Mouse (Mus musculus): ENCODE measurements around the gene Ushbp1. TPM values are rescaled to one million over a fixed set of nuclear protein-coding genes. Genes with fewer than 3 reads are reported as not detected.

Gene Ushbp1
- polyA plus RNA-seq (2014; fragmentation: Illumina TruSeq; extraction: RNeasy Lipid Tissue Mini Kit (QIAGEN cat#74804); ENCODE audit: low read depth, low replicate concordance), result 0.08 TPM

GRCm38 (mm10) chr8:71395629-71396028 lies at the start of gene Ushbp1:
Ushbp1 (minus strand) TSS chr8:71395802.

DNA sequence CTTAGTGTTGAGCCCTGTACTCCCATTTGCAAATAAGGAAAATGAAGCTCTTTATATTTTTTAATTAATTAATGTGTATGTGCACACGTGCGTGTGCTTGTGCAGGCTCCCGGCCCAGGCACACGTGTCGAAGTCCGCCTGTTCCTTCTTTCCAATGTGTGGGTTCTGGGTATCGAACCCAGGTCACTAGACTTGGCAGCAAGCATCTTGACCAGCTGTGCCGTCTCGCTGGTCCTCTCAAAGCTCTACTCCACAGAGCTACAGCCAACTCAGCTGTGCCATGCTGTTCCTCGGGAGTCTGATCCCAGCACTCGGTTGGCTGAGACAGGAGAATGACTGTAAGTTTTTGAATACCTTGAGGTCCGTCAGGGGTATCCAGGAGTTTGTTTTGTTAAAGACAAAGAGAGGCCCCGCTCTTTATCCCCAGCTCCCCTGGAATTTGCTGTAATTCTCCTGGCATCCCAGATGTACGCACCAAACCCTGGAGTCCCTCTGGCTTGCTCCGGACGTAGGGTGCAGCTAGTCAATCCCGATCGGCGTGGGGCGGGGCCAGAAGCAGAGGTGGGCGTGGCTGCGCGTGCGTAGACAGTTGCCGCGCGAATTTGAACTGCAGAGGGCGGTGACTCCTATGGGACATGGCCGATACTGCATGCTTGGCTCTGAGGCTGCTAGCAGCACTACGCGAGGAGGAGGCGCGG lies 9.9 kb upstream of the Ushbp1 start, which contains the start of gene Ankle1:
Gene Ankle1 (plus strand): TSS at position 610 of the 698 bp plus-strand sequence.

GRCm38 (mm10) chr8:71396639-71397305 lies 1.2 kb upstream of the Ushbp1 start, which contains the start of gene Babam1:
Babam1 (plus strand) TSS chr8:71396861.

DNA sequence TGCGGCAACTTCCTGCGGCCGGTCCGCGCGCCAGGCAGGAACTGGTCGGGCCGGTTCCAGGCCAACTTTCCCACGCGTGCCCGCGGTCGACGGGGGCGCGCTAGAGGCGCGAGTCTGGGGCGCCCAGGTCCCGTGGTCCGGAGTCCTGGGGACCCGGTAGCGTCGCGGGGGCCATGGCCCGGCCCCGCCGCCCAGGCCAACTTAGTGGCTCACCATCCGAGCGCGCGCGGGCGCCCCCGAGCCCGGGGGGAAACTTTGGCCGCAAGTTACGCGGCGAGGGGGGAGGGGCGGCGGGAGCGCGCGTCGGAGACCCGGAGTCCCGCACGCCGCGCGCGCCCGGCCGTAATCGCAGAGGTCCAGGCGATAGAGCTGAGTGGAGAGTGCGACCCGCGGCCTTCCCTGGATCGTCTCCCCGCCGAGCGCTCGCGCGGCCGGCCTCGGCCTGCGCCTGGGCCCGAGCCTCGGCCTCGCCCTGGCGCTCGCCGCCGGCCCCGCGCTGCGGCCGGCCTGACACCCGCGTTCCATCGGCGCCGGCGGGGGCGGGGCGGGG lies 14.1 kb downstream of the Ushbp1 start, which contains the start of gene Nr2f6:
Gene Nr2f6 (minus strand): TSS at position 540 of the 550 bp plus-strand sequence.

GRCm38 (mm10) chr8:71371236-71371848 lies 24.3 kb downstream of the Ushbp1 start, which contains the start of gene Ocel1:
Ocel1 (plus strand) TSS chr8:71371298.

GRCm38 (mm10) chr8:71366771-71367528 lies 28.7 kb downstream of the Ushbp1 start, which contains the start of gene Use1:
Use1 (plus strand) TSS chr8:71366848.

Other genes with a start within 250 kb of the Ushbp1 start
- gene Myo9b, start 123.1 kb downstream of the Ushbp1 start, polyA plus RNA-seq (2014; fragmentation: Illumina TruSeq; extraction: RNeasy Lipid Tissue Mini Kit (QIAGEN cat#74804); ENCODE audit: low read depth, low replicate concordance), result 3.1 TPM
- gene Haus8, start 122.9 kb downstream of the Ushbp1 start, polyA plus RNA-seq (2014; fragmentation: Illumina TruSeq; extraction: RNeasy Lipid Tissue Mini Kit (QIAGEN cat#74804); ENCODE audit: low read depth, low replicate concordance), result 3.9 TPM
- gene Use1, start 29.0 kb downstream of the Ushbp1 start, polyA plus RNA-seq (2014; fragmentation: Illumina TruSeq; extraction: RNeasy Lipid Tissue Mini Kit (QIAGEN cat#74804); ENCODE audit: low read depth, low replicate concordance), result 4.1 TPM
- gene Ocel1, start 24.5 kb downstream of the Ushbp1 start, polyA plus RNA-seq (2014; fragmentation: Illumina TruSeq; extraction: RNeasy Lipid Tissue Mini Kit (QIAGEN cat#74804); ENCODE audit: low read depth, low replicate concordance), result 6.8 TPM
- 1.0 TPM for gene Nr2f6, start 13.8 kb downstream of the Ushbp1 start, polyA plus RNA-seq (2014; fragmentation: Illumina TruSeq; extraction: RNeasy Lipid Tissue Mini Kit (QIAGEN cat#74804); ENCODE audit: low read depth, low replicate concordance)
- gene Babam1, start 1.1 kb upstream of the Ushbp1 start, polyA plus RNA-seq (2014; fragmentation: Illumina TruSeq; extraction: RNeasy Lipid Tissue Mini Kit (QIAGEN cat#74804); ENCODE audit: low read depth, low replicate concordance), result 10.7 TPM
- 0.49 TPM for gene Ankle1, start 10.2 kb upstream of the Ushbp1 start, polyA plus RNA-seq (2014; fragmentation: Illumina TruSeq; extraction: RNeasy Lipid Tissue Mini Kit (QIAGEN cat#74804); ENCODE audit: low read depth, low replicate concordance)
- gene Abhd8, start 67.9 kb upstream of the Ushbp1 start, polyA plus RNA-seq (2014; fragmentation: Illumina TruSeq; extraction: RNeasy Lipid Tissue Mini Kit (QIAGEN cat#74804); ENCODE audit: low read depth, low replicate concordance), result 2.9 TPM
- gene Mrpl34, start 69.2 kb upstream of the Ushbp1 start, polyA plus RNA-seq (2014; fragmentation: Illumina TruSeq; extraction: RNeasy Lipid Tissue Mini Kit (QIAGEN cat#74804); ENCODE audit: low read depth, low replicate concordance), result 2.6 TPM
- 12.2 TPM for gene Dda1, start 73.4 kb upstream of the Ushbp1 start, polyA plus RNA-seq (2014; fragmentation: Illumina TruSeq; extraction: RNeasy Lipid Tissue Mini Kit (QIAGEN cat#74804); ENCODE audit: low read depth, low replicate concordance)
- gene Ano8, start 90.2 kb upstream of the Ushbp1 start, polyA plus RNA-seq (2014; fragmentation: Illumina TruSeq; extraction: RNeasy Lipid Tissue Mini Kit (QIAGEN cat#74804); ENCODE audit: low read depth, low replicate concordance), result 0.07 TPM
- 0.59 TPM for gene Gtpbp3, start 92.3 kb upstream of the Ushbp1 start, polyA plus RNA-seq (2014; fragmentation: Illumina TruSeq; extraction: RNeasy Lipid Tissue Mini Kit (QIAGEN cat#74804); ENCODE audit: low read depth, low replicate concordance)
- not detected for gene Plvap, start 116.0 kb upstream of the Ushbp1 start, polyA plus RNA-seq (2014; fragmentation: Illumina TruSeq; extraction: RNeasy Lipid Tissue Mini Kit (QIAGEN cat#74804); ENCODE audit: low read depth, low replicate concordance)
- gene Ccdc194, start 129.9 kb upstream of the Ushbp1 start, polyA plus RNA-seq (2014; fragmentation: Illumina TruSeq; extraction: RNeasy Lipid Tissue Mini Kit (QIAGEN cat#74804); ENCODE audit: low read depth, low replicate concordance), result not detected
- 0.88 TPM for gene Bst2, start 141.7 kb upstream of the Ushbp1 start, polyA plus RNA-seq (2014; fragmentation: Illumina TruSeq; extraction: RNeasy Lipid Tissue Mini Kit (QIAGEN cat#74804); ENCODE audit: low read depth, low replicate concordance)
- 1.1 TPM for gene Mvb12a, start 147.1 kb upstream of the Ushbp1 start, polyA plus RNA-seq (2014; fragmentation: Illumina TruSeq; extraction: RNeasy Lipid Tissue Mini Kit (QIAGEN cat#74804); ENCODE audit: low read depth, low replicate concordance)
- 0.34 TPM for gene Tmem221, start 163.1 kb upstream of the Ushbp1 start, polyA plus RNA-seq (2014; fragmentation: Illumina TruSeq; extraction: RNeasy Lipid Tissue Mini Kit (QIAGEN cat#74804); ENCODE audit: low read depth, low replicate concordance)
- gene Nxnl1, start 170.8 kb upstream of the Ushbp1 start, polyA plus RNA-seq (2014; fragmentation: Illumina TruSeq; extraction: RNeasy Lipid Tissue Mini Kit (QIAGEN cat#74804); ENCODE audit: low read depth, low replicate concordance), result 0.38 TPM
- gene Slc27a1, start 173.1 kb upstream of the Ushbp1 start, polyA plus RNA-seq (2014; fragmentation: Illumina TruSeq; extraction: RNeasy Lipid Tissue Mini Kit (QIAGEN cat#74804); ENCODE audit: low read depth, low replicate concordance), result 2.4 TPM
- 0.36 TPM for gene Pgls, start 196.4 kb upstream of the Ushbp1 start, polyA plus RNA-seq (2014; fragmentation: Illumina TruSeq; extraction: RNeasy Lipid Tissue Mini Kit (QIAGEN cat#74804); ENCODE audit: low read depth, low replicate concordance)
- 1.4 TPM for gene Fam129c, start 201.8 kb upstream of the Ushbp1 start, polyA plus RNA-seq (2014; fragmentation: Illumina TruSeq; extraction: RNeasy Lipid Tissue Mini Kit (QIAGEN cat#74804); ENCODE audit: low read depth, low replicate concordance)
- 17.1 TPM for gene Colgalt1, start 215.2 kb upstream of the Ushbp1 start, polyA plus RNA-seq (2014; fragmentation: Illumina TruSeq; extraction: RNeasy Lipid Tissue Mini Kit (QIAGEN cat#74804); ENCODE audit: low read depth, low replicate concordance)